Mouse (Mus musculus) heart, embryonic 14.5 days (tissue): Measurements from ENCODE around the gene Galns. TPM values are rescaled to one million over a fixed set of nuclear protein-coding genes. Genes with fewer than 3 reads are reported as not detected.

Source experiments
- ATAC-seq: fragments of 200-750 bp; cut with Nextera tagmentation; 2 replicates; pipeline ENCODE4 v1.8.0; 2017; ENCODE audit warnings: low read depth, moderate TSS enrichment; ENCODE audit not compliant: insufficient number of reproducible peaks, insufficient read depth, low FRiP score
- H3K27ac ChIP-seq, 2 experiments: fragments of 200-500 bp in 1 of 2; fragments of 300-500 bp in 1 of 2; sonication (generic) in 1 of 2; replicated peaks in 1 of 2; 2 replicates each; pipeline ENCODE4 v1.5.1; 2012 to 2014; ENCODE audit warnings: low read depth in 2 of 2, low read length in 2 of 2, control low read depth in 1 of 2, mild to moderate bottlenecking in 1 of 2, mixed read lengths in 1 of 2; ENCODE audit not compliant: control insufficient read depth in 1 of 2, insufficient read depth in 1 of 2
- H3K27me3 ChIP-seq: fragments of 300-500 bp; sonication (generic); 2 replicates; pipeline ENCODE4 v1.6.1; 2014; ENCODE audit warnings: mild to moderate bottlenecking, low read length, control low read depth; ENCODE audit not compliant: control insufficient read depth, insufficient read depth
- H3K36me3 ChIP-seq: fragments of 300-500 bp; sonication (generic); 2 replicates; pipeline ENCODE4 v1.6.1; 2014; ENCODE audit warnings: mild to moderate bottlenecking, control low read depth, low read length, mixed read lengths; ENCODE audit not compliant: control insufficient read depth, insufficient read depth
- H3K4me1 ChIP-seq, 2 experiments: fragments of 200-500 bp in 1 of 2; fragments of 300-500 bp in 1 of 2; sonication (generic) in 1 of 2; 2 replicates each; pipeline ENCODE4 v1.6.1; 2012 to 2014; ENCODE audit warnings: low read length in 2 of 2, control low read depth in 1 of 2, mixed read lengths in 1 of 2; ENCODE audit not compliant: control insufficient read depth in 2 of 2, insufficient read depth in 2 of 2
- H3K4me2 ChIP-seq: fragments of 300-500 bp; sonication (generic); 2 replicates; pipeline ENCODE4 v1.6.1; 2014; ENCODE audit warnings: mild to moderate bottlenecking, low read length
- H3K4me3 ChIP-seq, 2 experiments: fragments of 200-500 bp in 1 of 2; fragments of 300-500 bp in 1 of 2; sonication (generic) in 1 of 2; 2 replicates each; pipeline ENCODE4 v1.5.1; 2012 to 2014; ENCODE audit warnings: low read length in 2 of 2, mild to moderate bottlenecking in 2 of 2, control low read depth in 1 of 2, low read depth in 1 of 2, moderate library complexity in 1 of 2; ENCODE audit not compliant: control insufficient read depth in 1 of 2, insufficient read depth in 1 of 2
- H3K9ac ChIP-seq: fragments of 300-500 bp; sonication (generic); 2 replicates; pipeline ENCODE4 v1.6.1; 2014; ENCODE audit warnings: mild to moderate bottlenecking, low read length
- H3K9me3 ChIP-seq: fragments of 300-500 bp; sonication (generic); 2 replicates; pipeline ENCODE4 v1.6.1; 2016; ENCODE audit warnings: low read length, control low read depth; ENCODE audit not compliant: control insufficient read depth
- WGBS: fragments of 180-500 bp; shearing (Covaris S2); extraction: QIAGEN DNeasy Blood & Tissue Kit; methylation state at CpG from one replicate; pipeline ENCODE4 v1.1.7; 2014; 5-methylcytosine and 5-hydroxymethylcytosine counted together
- polyA plus RNA-seq: library from polyadenylated mRNA; unstranded; fragments of >200 nt; fragmentation: Nextera tagmentation; extraction: Ambion mirVana; gene quantifications from 2 replicates; pipeline ENCODE4 v1.2.1, GENCODE M21; 2014

The Galns gene
- polyA plus RNA-seq, 1 experiment from 2014 or later = 11.2 TPM

DNA sequence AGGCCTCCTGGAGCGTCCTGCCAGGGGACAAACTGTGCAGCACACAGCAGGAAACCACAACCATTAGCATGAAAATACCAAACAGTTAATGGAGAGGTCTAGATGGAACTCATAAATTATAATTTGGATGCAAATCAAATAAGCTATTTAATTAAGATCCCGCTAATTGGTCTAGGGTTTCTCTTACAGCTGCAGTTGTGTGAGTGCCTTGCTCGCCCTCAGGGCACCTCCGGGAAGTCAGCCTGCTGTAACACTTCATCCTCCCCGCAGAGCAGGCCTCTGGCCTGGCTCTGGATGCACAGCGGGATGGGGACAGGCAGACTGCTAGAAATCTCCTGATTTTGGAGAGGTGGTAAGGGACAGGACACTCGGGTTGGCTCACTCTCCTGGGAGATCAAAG lies 25.1 kb downstream of the Galns start:
- Histone ChIP-seq H3K4me3 (no peak overlapping the region), H3K27ac (no peak overlapping the region), H3K9me3 (no peaks in the 10 kb centered on the region), H3K4me2 (no peak overlapping the region), H3K4me1 (peaks cover 0 to 4% of the 10 kb centered on the region in 2 experiments; a peak in 2 of 4 replicates), H3K36me3 (no peaks in the 10 kb centered on the region), H3K9ac (no peak overlapping the region), H3K27me3 (no peaks in the 10 kb centered on the region)
- no peak for ATAC-seq
- 79% methylated on average over 7 of the region's 7 CpGs for WGBS

DNA sequence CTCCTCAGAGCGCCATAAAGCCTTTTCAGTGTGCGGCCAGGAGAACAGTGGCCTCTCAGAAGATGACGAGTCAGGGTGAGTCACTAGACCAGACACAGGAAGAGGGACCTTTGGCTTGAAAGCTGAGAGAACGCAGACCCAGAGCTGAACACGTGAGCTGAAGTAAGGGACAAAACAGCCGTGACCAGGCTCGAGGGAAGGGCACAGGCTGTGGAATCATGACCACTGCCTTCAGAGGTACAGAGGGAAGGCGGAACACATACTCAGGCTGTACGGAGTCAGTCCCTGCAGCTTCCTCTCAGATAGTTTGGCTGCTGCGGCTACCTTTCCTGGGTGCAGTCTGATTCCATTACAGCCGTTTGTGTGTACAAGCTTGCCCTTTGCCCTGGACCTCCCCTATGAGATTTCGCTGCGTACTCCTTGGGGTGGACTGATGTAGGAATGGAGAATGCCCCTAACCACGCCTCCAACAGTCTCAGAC lies 25.8 kb downstream of the Galns start:
- 51% methylated on average over 14 of the region's 14 CpGs for WGBS
- no peak overlapping the region for H3K27ac ChIP-seq
- ATAC-seq = no peak

DNA sequence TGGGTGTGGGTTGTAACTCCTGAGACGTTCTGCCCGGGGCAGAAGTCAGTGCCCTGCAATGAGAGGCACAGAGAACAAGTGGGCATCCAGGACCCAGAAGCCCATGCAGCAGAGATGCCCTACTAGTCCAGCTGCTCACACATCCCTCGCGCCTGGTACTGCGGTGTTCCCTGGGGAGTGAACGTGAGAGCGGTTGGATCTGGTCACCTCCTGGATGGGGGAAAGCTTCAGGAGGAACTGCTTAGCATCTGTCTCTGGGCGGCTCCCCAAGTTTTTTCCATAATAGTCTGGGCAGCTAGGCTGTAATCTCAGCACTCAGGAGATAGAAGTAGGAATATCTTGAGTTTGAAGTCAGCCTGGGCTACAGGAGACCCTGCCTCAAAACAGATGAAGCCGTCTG lies 26.3 kb downstream of the Galns start:
- H3K9me3 ChIP-seq = no peaks in the 10 kb centered on the region
- H3K9ac ChIP-seq = no peak overlapping the region
- no peaks in the 10 kb centered on the region for H3K36me3 ChIP-seq
- no peak for ATAC-seq
- no peak overlapping the region for H3K4me3 ChIP-seq
- 67% methylated on average over 9 of the region's 9 CpGs for WGBS
- H3K27ac ChIP-seq = no peak overlapping the region
- no peaks in the 10 kb centered on the region for H3K27me3 ChIP-seq
- H3K4me2 ChIP-seq = no peak overlapping the region
- H3K4me1 ChIP-seq = peaks cover 0 to 4% of the 10 kb centered on the region in 2 experiments; a peak in 2 of 4 replicates

More for the DNA sequence above, 25.8 kb downstream of the Galns start:
- no peak overlapping the region for H3K4me2 ChIP-seq
- no peaks in the 10 kb centered on the region for H3K9me3 ChIP-seq
- no peaks in the 10 kb centered on the region for H3K36me3 ChIP-seq
- H3K4me3 ChIP-seq = no peak overlapping the region
- peaks cover 0 to 4% of the 10 kb centered on the region in 2 experiments; a peak in 2 of 4 replicates for H3K4me1 ChIP-seq
- H3K27me3 ChIP-seq = no peaks in the 10 kb centered on the region
- H3K9ac ChIP-seq = no peak overlapping the region

DNA sequence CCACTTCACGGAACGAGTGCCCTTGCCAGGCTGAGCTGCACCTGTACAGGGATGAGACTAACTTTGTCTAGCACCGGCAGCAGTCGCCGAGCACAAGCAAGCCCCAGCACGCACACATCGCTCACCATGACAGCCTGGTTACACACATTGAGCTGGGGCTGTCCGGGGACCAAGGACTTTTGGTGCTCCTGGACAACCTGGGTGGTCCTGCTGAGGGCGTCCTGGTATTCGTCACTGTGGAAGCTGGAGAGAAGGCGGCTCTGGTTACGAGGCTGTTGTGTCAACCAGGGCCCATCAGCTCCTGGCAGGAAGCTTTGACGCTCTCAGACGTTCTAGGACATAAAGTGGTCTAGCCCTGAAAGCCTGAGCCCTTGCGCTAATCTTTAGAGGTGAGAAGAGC lies 30.3 kb downstream of the Galns start:
- no peaks in the 10 kb centered on the region for H3K9me3 ChIP-seq
- no peak overlapping the region for H3K4me3 ChIP-seq
- ATAC-seq = no peak
- no peaks in the 10 kb centered on the region for H3K27me3 ChIP-seq
- no peak overlapping the region for H3K27ac ChIP-seq
- H3K4me1 ChIP-seq = peaks cover 9 to 21% of the 10 kb centered on the region in 2 experiments; a peak in 3 of 4 replicates
- H3K9ac ChIP-seq = no peak overlapping the region
- no peaks in the 10 kb centered on the region for H3K36me3 ChIP-seq
- 44% methylated on average over 15 of the region's 15 CpGs for WGBS
- H3K4me2 ChIP-seq = no peak overlapping the region

DNA sequence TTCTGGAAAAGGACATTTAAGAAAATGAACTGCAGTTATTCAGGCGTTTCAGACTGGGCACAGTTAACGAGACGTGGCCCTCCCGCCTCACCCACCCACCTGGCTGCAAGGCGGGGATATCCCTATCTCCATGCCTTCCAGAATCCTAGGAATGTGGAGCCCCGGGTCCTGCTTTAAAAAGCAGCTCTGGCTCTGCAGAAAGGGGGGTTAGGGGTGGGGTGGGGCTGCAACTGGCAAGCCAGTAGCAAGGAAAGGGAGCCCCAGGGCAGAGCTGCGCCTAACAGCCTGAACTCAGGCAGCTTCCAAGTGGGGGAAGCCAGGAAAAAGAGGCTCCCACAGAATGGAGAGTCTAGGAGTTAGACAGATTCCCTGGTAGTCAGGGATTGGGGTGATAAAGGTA lies 32.1 kb downstream of the Galns start:
- Histone ChIP-seq H3K4me2 (no peak overlapping the region), H3K9ac (no peak overlapping the region; the same call in 1 of the 2 replicates), H3K9me3 (no peaks in the 10 kb centered on the region), H3K36me3 (peaks cover 3% of the 10 kb centered on the region), H3K4me1 (peaks cover 25 to 34% of the 10 kb centered on the region in 2 experiments), H3K4me3 (no peak overlapping the region), H3K27ac (no peak overlapping the region), H3K27me3 (no peaks in the 10 kb centered on the region)
- no peak for ATAC-seq
- 32% methylated on average over 7 of the region's 7 CpGs for WGBS

DNA sequence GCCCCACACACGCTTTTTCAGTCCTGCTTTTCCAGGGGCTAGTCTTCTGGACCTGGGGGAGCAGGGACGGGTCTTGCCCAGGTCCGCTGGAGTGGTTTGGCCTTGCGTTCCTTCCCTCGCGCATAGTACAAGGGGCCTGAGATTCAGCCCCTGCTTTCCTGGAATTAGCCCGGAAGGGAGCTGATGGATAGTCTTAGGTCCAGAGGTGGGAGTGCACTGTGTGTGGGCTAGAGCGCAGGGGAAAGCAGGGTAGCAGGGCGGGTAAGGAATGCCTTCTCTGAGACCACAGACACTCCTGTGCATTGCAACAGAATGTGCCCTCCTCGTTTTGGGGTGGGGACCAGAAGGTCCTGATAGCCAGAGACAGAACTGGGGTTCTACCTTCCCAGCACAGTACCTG lies 34.1 kb downstream of the Galns start:
- peaks cover 25 to 36% of the 10 kb centered on the region in 2 experiments for H3K4me1 ChIP-seq

DNA sequence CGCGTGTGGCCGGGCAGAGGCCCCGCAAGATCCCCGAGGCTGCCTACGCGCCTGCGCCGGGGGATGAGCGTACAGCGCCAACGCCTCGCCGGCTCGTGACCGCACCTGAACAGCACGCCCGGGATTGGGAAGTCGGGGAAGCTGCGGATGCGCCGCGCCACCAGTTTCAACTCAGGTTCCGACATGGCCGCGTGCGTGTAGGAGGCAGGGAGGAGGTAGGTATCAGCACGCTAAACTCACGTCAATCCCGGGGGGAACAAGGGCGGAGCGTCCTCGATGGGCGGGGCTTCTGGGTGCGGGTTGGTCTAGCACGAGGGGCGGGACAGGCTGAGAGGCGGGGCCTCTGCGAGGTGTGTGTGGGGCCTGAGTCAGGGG lies 34.6 kb downstream of the Galns start, which contains the start of gene Aprt:
Gene Aprt, minus strand, starts transcription at position 262 of the 375 bp plus-strand sequence.
- peak within 1 kb of the TSS; percentile 90 for H3K9ac ChIP-seq
- WGBS = under 1% methylated on average over 38 of the region's 39 CpGs
- ATAC-seq = peak; percentile 86
- H3K27ac ChIP-seq = peak within 1 kb of the TSS in 1 of 2 experiments; percentile 60; a peak in 2 of 4 replicates
- H3K9me3 ChIP-seq = no peaks in the 10 kb centered on the region
- H3K36me3 ChIP-seq = peaks cover 28% of the 10 kb centered on the region
- H3K27me3 ChIP-seq = no peaks in the 10 kb centered on the region
- peak within 1 kb of the TSS; percentile 83 for H3K4me2 ChIP-seq
- peak within 1 kb of the TSS; percentile 67 to 73 for H3K4me3 ChIP-seq
- H3K4me1 ChIP-seq = peaks cover 25 to 36% of the 10 kb centered on the region in 2 experiments

More for the DNA sequence above, 34.1 kb downstream of the Galns start:
- peaks cover 23% of the 10 kb centered on the region for H3K36me3 ChIP-seq
- ATAC-seq = peak; percentile 8; the same call in 1 of the 2 replicates
- peak overlapping the region; percentile 83 for H3K4me2 ChIP-seq
- peak overlapping the region; percentile 67 to 73 for H3K4me3 ChIP-seq
- no peaks in the 10 kb centered on the region for H3K9me3 ChIP-seq
- no peaks in the 10 kb centered on the region for H3K27me3 ChIP-seq
- H3K9ac ChIP-seq = peak overlapping the region; percentile 90; the same call in 1 of the 2 replicates
- 51% methylated on average over 10 of the region's 10 CpGs for WGBS
- no peak overlapping the region for H3K27ac ChIP-seq
